Mouse (Mus musculus): ENCODE results near the gene Prf1. TPM values are rescaled to one million over a fixed set of nuclear protein-coding genes. Genes with fewer than 3 reads are reported as not detected.

Prf1 gene
- polyA plus RNA-seq, 1 experiment: not detected

DNA sequence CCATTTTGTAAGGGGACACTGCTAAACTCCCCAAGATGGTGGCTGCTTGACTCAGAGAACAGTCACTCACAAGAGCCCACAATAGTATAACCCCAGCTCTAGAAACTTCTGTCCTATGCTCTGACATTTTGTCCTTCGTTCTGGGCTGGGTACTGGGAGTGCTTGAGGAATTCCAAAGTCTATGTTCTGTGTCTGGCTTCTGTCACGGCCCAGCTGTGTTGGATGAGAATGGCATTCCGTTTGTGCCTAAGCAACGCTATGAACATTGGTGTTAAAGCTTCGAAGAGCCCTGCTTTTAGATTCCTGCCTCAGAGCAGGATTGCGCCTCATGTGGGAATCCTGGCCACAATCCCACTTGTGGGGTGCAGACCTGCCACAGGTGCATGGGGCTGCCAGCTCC is 14.5 kb downstream of the Prf1 start:
- Histone ChIP-seq H3K4me1 (ENCODE audit: control insufficient read depth, insufficient read depth, insufficient read length, low read length) (peaks cover 3% of the 10 kb centered on the region), H3K27ac (replicated peaks; ENCODE audit: low read depth, low read length) (no peak overlapping the region), H3K4me3 (ENCODE audit: insufficient read depth, low read depth, low read length) (no peak overlapping the region)

DNA sequence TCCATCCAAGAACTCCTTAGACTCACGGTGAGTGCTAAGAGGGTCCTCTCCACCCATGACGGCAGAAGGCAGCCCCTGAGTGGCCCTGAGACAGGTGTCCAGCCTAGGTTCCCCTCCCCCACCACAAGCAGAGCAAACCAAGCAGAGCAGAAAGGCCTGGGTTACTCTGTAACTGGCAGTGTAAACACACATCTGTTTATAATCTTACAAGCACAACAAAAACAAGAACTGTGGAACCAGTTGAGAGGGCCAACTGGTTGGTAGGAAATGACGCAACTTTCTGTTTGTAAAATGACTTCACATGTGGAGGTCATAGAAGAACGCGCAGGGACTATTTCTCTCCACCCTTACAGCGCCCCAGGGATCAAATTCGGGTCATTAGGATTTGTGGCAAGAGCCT is 15.1 kb downstream of the Prf1 start:
- no peak overlapping the region for H3K4me3 ChIP-seq (ENCODE audit: insufficient read depth, low read depth, low read length)
- H3K4me1 ChIP-seq (ENCODE audit: control insufficient read depth, insufficient read depth, insufficient read length, low read length): peaks cover 3% of the 10 kb centered on the region
- peak overlapping the region; percentile 21; the same call in 1 of the 2 replicates for H3K27ac ChIP-seq (replicated peaks; ENCODE audit: low read depth, low read length)

DNA sequence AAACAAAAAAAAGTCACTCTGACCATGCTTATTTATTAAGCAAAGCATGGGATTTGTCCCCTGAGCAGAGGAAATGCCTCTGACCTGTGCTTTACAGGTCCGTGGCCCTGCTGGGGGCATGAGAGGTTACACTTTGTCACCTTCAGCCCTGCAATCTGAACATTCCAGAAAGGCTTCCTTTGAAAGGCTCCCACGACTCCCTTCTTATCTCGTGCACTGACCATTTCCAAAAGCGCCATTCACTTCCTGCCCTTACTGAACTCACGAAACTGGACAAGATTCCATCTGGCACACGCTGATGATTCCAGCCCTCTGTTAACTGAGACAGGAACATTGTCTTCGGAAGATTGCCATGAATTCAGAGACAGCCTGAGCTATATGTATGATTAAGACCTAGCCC is 16.1 kb downstream of the Prf1 start:
- Histone ChIP-seq H3K4me3 (ENCODE audit: insufficient read depth, low read depth, low read length) (no peak overlapping the region), H3K4me1 (ENCODE audit: control insufficient read depth, insufficient read depth, insufficient read length, low read length) (peaks cover 3% of the 10 kb centered on the region), H3K27ac (replicated peaks; ENCODE audit: low read depth, low read length) (0 out of 2 replicates have a peak overlapping the region, but pooled peaks have one; percentile 3)

DNA sequence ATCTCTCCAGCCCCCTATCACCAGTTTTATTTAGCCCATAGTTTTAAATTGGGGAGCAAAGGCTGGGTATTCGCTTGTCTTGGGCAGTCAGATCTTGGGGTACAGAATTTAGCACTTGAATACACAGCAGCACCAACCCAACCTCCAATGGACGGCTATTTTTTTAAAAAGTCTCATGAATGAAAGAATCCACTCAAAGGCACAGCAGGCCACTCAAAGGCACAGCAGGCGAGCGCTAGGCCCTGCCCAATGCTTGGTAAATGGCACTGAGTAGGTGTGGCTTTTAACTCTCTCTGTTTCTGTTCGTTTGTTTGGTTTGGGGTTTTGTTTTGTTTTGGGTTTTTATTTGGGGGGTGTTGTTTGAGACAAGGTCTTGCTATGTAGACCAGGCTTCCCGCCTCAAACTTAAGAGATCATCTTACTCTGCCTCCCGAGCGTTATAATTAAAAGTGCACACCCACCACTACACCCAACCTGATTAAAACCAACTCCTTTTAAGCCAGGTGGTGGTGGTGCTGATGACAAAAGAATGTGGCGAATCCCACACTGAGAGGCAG is 17.8 kb downstream of the Prf1 start:
- Histone ChIP-seq H3K4me3 (ENCODE audit: insufficient read depth, low read depth, low read length) (no peak overlapping the region), H3K27ac (replicated peaks; ENCODE audit: low read depth, low read length) (no peak overlapping the region), H3K4me1 (ENCODE audit: control insufficient read depth, insufficient read depth, insufficient read length, low read length) (peaks cover 3% of the 10 kb centered on the region)

DNA sequence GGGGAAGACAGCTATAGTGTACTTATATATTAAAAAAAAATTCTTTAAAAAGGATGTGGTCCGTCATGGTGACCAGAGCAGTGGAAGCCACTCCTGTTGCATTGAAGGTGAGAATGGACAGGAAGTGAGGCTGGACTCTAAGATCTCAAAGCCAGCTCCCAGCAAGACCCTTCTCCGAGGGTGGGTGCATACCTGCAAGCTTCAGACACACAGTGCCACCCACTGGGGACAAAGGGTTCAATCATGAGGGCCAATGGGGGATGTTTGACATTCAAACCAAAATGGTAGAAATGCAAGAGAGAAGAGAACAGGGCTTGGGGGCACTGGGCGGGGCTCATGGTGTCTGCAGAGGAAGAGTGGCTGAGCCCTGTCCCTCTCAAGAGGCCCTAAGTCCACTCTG is 20.9 kb downstream of the Prf1 start:
- Histone ChIP-seq H3K27ac (replicated peaks; ENCODE audit: low read depth, low read length) (no peak overlapping the region), H3K4me1 (ENCODE audit: control insufficient read depth, insufficient read depth, insufficient read length, low read length) (no peaks in the 10 kb centered on the region), H3K4me3 (ENCODE audit: insufficient read depth, low read depth, low read length) (no peak overlapping the region)

DNA sequence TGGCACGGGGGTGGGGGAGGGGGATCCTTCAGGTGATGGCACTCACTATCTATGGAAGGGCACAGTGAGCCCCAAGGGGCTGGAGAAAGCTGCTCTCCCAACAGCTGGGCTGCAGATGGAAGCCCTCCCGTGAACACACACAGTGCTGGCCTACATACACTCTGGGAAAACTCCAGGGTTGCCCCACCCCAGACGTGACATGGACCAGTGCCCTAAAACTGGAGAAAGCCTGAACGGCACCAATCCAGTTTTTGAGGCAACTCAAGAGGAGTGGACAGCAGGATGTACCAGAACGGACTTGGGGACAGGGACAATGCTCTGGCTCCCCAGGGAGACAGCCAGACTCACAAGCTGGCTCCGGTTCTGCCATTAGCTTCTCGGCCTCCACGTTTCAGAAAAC is 27.1 kb downstream of the Prf1 start:
- peaks cover 3% of the 10 kb centered on the region; the same call in 1 of the 2 replicates for H3K4me1 ChIP-seq (ENCODE audit: control insufficient read depth, insufficient read depth, insufficient read length, low read length)
- H3K4me3 ChIP-seq (ENCODE audit: insufficient read depth, low read depth, low read length): no peak overlapping the region
- no peak overlapping the region for H3K27ac ChIP-seq (replicated peaks; ENCODE audit: low read depth, low read length)

DNA sequence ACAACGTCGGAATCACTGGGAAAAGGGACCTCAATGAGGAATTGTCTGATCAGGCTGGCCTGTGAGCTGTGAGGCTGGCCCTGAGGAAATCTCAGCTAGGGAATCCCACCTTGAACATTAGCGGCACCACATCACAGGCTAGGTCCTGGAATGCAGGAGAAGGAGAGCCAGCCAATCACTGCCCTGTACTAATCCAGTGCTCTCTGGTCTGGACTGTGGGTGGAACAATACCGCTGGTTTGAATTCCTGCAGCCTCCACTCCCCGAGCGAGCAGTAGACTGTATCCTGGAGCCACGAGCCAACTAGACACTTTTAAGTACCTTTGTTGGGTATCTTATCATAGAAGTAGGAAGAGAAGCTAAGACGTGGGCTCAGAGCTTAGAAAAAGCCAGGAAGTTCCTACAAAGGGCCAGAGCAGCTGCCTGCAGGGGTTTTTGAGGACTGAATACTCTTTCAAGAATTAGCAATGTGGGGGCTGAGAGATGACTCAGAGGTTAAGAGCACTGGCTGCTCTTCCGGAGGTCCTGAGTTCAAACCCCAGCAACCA is 28.2 kb downstream of the Prf1 start:
- Histone ChIP-seq H3K4me1 (ENCODE audit: control insufficient read depth, insufficient read depth, insufficient read length, low read length) (peaks cover 3% of the 10 kb centered on the region; the same call in 1 of the 2 replicates), H3K27ac (replicated peaks; ENCODE audit: low read depth, low read length) (no peak overlapping the region), H3K4me3 (ENCODE audit: insufficient read depth, low read depth, low read length) (no peak overlapping the region)

DNA sequence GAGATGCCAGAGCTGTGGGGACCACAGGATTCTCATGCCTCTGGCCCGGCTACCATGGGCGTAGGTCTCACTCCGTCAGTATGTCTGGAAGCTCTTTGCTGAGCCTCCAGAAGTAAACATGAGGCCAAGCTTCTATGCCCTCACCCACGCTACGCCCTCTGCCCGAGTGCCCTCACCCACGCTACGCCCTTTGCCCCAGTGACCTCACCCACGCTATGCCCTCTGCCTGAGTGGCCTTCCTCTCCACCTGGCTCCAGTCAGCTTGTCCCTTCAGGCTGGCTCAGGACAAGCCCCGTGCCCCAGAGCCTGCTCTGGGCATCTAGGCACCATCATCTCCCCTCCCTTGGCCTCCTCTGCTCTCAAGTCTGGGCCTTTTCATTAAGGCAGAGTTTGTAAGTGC is 29.9 kb downstream of the Prf1 start:
- Histone ChIP-seq H3K4me3 (ENCODE audit: insufficient read depth, low read depth, low read length) (no peak overlapping the region), H3K27ac (replicated peaks; ENCODE audit: low read depth, low read length) (peak overlapping the region; percentile 23; the same call in 1 of the 2 replicates), H3K4me1 (ENCODE audit: control insufficient read depth, insufficient read depth, insufficient read length, low read length) (peaks cover 3% of the 10 kb centered on the region; the same call in 1 of the 2 replicates)

DNA sequence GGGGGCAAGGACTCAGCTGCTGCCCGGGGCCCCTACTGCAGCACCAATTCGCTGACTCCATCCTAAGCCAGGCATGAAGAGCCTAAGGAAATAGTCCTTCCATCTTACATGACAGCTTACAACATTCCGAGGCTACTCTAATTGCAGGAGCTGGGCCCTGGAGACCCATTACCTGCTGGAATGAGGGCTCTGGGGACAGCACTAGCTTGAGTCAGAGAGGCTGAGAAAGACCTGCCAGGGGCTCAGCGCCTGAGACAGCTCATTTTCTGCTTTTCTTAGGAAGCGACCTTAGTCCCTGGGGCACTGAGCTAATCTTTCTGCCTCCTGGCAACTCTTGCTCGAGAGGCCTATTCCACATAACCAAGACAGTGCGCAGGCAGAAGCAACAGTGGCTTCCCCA is 31.3 kb downstream of the Prf1 start:
- Histone ChIP-seq H3K4me1 (ENCODE audit: control insufficient read depth, insufficient read depth, insufficient read length, low read length) (peaks cover 3% of the 10 kb centered on the region; the same call in 1 of the 2 replicates), H3K4me3 (ENCODE audit: insufficient read depth, low read depth, low read length) (no peak overlapping the region), H3K27ac (replicated peaks; ENCODE audit: low read depth, low read length) (no peak overlapping the region)

DNA sequence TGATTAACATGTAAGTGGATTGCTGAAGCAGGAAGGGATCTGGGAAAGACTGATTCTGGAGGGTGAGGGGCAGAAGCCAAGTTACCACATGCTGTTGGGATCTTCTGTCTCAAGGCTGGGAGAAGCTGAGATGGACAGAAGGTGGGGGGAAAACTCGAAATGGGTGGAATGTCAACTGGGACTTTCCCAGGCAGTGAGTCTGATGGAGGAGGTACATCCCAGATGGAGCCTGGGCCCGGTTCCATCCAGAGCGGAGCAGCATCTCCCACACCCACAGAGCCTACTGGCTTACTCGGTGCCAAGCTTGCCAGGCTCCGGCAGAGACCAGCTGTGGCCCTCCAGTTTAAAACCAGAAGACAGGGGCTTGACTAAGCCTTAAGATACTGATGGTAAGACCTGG is 33.4 kb downstream of the Prf1 start:
- Histone ChIP-seq H3K4me1 (ENCODE audit: control insufficient read depth, insufficient read depth, insufficient read length, low read length) (peaks cover 3% of the 10 kb centered on the region; the same call in 1 of the 2 replicates), H3K27ac (replicated peaks; ENCODE audit: low read depth, low read length) (no peak overlapping the region), H3K4me3 (ENCODE audit: insufficient read depth, low read depth, low read length) (no peak overlapping the region)

DNA sequence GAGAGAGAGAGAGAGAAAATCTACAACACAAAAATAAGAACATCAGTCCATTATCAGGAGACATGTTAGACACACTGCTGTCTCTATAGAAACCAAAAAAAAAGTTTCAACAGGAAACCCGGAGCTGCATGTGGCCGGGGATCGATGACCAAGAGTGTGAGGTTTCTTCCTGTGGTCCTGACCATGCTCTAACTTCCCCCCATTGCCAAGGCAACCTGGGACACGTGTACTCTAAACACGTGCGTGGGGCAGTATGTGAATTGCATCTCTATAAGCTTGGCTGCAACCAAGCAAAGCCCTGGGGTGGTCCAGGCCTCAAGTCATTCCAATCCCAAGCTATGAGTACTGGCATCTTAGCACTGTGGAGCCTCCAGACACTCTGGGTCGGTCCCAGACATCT is 36.9 kb downstream of the Prf1 start:
- Histone ChIP-seq H3K4me3 (ENCODE audit: insufficient read depth, low read depth, low read length) (no peak overlapping the region), H3K4me1 (ENCODE audit: control insufficient read depth, insufficient read depth, insufficient read length, low read length) (no peaks in the 10 kb centered on the region), H3K27ac (replicated peaks; ENCODE audit: low read depth, low read length) (no peak overlapping the region)

DNA sequence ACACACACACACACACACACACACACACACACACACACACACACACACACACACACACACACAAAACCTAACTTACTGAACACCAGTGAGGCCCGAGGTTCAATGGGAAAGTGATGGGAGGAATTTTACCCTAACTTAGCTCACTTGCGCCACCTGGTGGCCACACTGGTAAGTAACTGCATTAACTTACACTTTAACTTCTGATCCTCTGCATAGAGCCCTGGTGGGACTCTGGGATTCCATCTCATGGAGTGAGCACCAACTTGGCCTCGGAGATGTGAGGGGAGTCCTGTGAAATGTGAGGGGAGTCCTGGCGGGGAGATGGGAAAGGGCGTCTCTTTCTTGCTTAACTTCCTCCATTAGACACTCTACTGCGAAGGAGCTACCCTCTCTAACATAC is 38.5 kb downstream of the Prf1 start:
- no peak overlapping the region for H3K27ac ChIP-seq (replicated peaks; ENCODE audit: low read depth, low read length)
- no peaks in the 10 kb centered on the region for H3K4me1 ChIP-seq (ENCODE audit: control insufficient read depth, insufficient read depth, insufficient read length, low read length)
- no peak overlapping the region for H3K4me3 ChIP-seq (ENCODE audit: insufficient read depth, low read depth, low read length)

DNA sequence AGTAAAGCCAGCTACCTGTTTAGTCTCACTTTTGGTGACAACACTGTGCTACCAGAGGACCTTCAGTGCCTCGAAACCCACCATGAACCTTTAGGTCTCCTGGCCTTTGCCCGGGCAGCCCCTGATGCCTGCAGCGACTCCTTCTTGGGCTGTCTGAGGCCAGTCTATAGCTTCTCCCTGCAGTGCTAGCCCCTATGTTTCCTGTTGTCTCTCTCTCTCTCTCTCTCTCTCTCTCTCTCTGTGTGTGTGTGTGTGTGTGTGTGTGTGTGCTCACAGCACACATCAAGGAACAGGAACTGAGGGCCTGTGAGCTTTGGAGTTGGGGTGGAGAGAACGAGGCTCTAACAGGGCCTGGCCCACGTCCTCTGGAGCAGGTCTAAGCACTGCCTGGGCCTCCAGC is 39.0 kb downstream of the Prf1 start:
- Histone ChIP-seq H3K27ac (replicated peaks; ENCODE audit: low read depth, low read length) (no peak overlapping the region), H3K4me1 (ENCODE audit: control insufficient read depth, insufficient read depth, insufficient read length, low read length) (no peaks in the 10 kb centered on the region), H3K4me3 (ENCODE audit: insufficient read depth, low read depth, low read length) (no peak overlapping the region)

DNA sequence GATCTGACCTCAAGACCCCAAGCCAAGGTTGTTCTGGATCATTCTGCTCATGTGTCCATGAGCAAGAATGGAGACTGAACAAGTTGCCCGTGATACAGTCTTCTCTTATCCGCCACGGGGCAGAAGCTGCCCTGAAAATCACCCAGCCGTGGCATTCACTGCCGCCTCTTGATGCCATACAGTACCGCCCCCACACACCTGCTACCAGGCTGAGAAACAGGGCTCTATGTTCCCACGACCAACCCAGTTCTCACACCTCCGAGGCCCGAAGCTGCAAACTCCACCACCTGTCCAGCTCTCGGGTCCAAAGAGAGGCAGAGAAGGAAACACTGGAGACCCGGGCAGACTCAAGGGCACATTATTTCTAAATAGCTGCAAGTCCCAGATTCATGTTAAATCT is 40.0 kb downstream of the Prf1 start:
- Histone ChIP-seq H3K27ac (replicated peaks; ENCODE audit: low read depth, low read length) (no peak overlapping the region), H3K4me1 (ENCODE audit: control insufficient read depth, insufficient read depth, insufficient read length, low read length) (no peaks in the 10 kb centered on the region), H3K4me3 (ENCODE audit: insufficient read depth, low read depth, low read length) (no peak overlapping the region)

DNA sequence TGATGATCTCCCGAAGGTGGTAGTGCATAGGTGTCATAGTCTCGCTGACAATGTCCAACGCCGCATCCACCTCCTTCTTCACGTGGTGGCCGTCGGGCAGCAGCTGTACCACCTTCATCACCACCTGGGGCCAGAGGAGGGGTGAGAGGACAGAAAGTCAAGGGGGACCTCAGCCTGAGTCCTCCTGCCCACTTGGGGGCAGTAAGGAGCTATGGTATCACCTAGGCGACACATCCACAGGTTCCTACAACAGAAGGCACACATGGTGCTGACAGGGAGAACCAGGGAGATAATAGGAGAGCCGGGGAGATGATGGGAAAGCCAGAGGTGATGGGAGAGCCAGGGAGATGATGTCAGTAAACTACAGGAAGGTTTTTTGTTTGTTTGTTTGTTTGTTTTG is 41.6 kb downstream of the Prf1 start:
- H3K4me1 ChIP-seq (ENCODE audit: control insufficient read depth, insufficient read depth, insufficient read length, low read length): no peaks in the 10 kb centered on the region
- H3K27ac ChIP-seq (replicated peaks; ENCODE audit: low read depth, low read length): no peak overlapping the region
- no peak overlapping the region for H3K4me3 ChIP-seq (ENCODE audit: insufficient read depth, low read depth, low read length)

DNA sequence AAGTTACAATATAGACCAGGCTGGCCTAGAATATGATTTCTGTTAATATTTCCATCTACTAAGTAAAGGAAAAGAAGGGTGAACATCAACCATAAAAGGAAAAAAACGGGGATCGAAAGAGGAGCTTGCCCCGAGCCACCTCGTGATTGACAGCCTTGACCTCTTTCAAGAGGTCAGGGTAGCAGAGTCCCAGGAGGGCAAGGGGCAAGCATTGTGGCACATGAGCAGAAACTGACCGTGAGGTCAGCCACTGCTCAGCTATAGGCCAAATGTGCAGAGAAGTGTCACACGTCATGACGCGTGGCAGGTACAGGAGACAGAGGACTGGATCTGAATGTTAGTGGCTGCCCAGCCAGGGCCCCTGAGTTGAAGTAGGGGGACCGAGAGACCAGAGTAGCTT is 42.6 kb downstream of the Prf1 start:
- Histone ChIP-seq H3K27ac (replicated peaks; ENCODE audit: low read depth, low read length) (no peak overlapping the region), H3K4me3 (ENCODE audit: insufficient read depth, low read depth, low read length) (no peak overlapping the region), H3K4me1 (ENCODE audit: control insufficient read depth, insufficient read depth, insufficient read length, low read length) (no peaks in the 10 kb centered on the region)

All from brown adipose tissue, adult 24 weeks (tissue).